Mouse (Mus musculus) limb, embryonic 14.5 days (tissue): ENCODE results near the gene Rmi2. TPM values are rescaled to one million over a fixed set of nuclear protein-coding genes. Genes with fewer than 3 reads are reported as not detected.
A peak's percentile ranks its signal among the peaks of the same experiment; 100 is the strongest.

Source experiments
- ATAC-seq: fragments of 200-750 bp; cut with Nextera tagmentation; 2 replicates; pipeline ENCODE4 v1.8.0; 2017; ENCODE audit warnings: low read depth, moderate number of reproducible peaks, moderate TSS enrichment; ENCODE audit not compliant: low FRiP score
- DNase-seq: peaks from one replicate; pipeline ENCODE4 v3.0.0-alpha.2; 2015; ENCODE audit warnings: low spot score
- H3K27ac ChIP-seq: fragments of 300-500 bp; sonication (generic); replicated peaks from 2 replicates; pipeline ENCODE4 v1.5.1; 2014; ENCODE audit warnings: low read depth, mild to moderate bottlenecking, low read length, moderate library complexity, mixed read lengths
- H3K27me3 ChIP-seq: fragments of 300-500 bp; sonication (generic); 2 replicates; pipeline ENCODE4 v1.6.1; 2014; ENCODE audit warnings: low read length, mixed read lengths; ENCODE audit not compliant: control insufficient read depth, insufficient read depth
- H3K36me3 ChIP-seq: fragments of 300-500 bp; sonication (generic); 2 replicates; pipeline ENCODE4 v1.6.1; 2014; ENCODE audit warnings: mild to moderate bottlenecking, low read length, moderate library complexity, mixed read lengths; ENCODE audit not compliant: control insufficient read depth, insufficient read depth
- H3K4me1 ChIP-seq: fragments of 300-500 bp; sonication (generic); 2 replicates; pipeline ENCODE4 v1.6.1; 2014; ENCODE audit warnings: antibody characterized with exemption, low read length, mixed read lengths; ENCODE audit not compliant: control insufficient read depth, insufficient read depth
- H3K4me2 ChIP-seq: fragments of 300-500 bp; sonication (generic); replicated peaks from 2 replicates; pipeline ENCODE4 v1.6.1; 2014; ENCODE audit warnings: low read depth, mild to moderate bottlenecking, low read length, moderate library complexity; ENCODE audit not compliant: severe bottlenecking
- H3K4me3 ChIP-seq: fragments of 300-500 bp; sonication (generic); replicated peaks from 2 replicates; pipeline ENCODE4 v1.5.1; 2014; ENCODE audit warnings: low read length
- H3K9ac ChIP-seq: fragments of 300-500 bp; sonication (generic); 2 replicates; pipeline ENCODE4 v1.6.1; 2014; ENCODE audit warnings: mild to moderate bottlenecking, low read depth, low read length, moderate library complexity; ENCODE audit not compliant: severe bottlenecking
- H3K9me3 ChIP-seq: fragments of 300-500 bp; sonication (generic); 2 replicates; pipeline ENCODE4 v1.6.1; 2016; ENCODE audit warnings: low read length; ENCODE audit not compliant: control insufficient read depth
- POLR2A ChIP-seq: fragments of 200-500 bp; IDR thresholded peaks from 2 replicates; pipeline ENCODE4 v1.8.0; 2012; ENCODE audit warnings: inconsistent platforms, mild to moderate bottlenecking, moderate library complexity, borderline replicate concordance; ENCODE audit not compliant: insufficient read depth, insufficient read length; ENCODE audit errors: extremely low read depth
- WGBS: fragments of 180-500 bp; shearing (Covaris S2); extraction: QIAGEN DNeasy Blood & Tissue Kit; methylation state at CpG from one replicate; pipeline ENCODE4 v1.1.7; 2014; 5-methylcytosine and 5-hydroxymethylcytosine counted together
- polyA plus RNA-seq, 2 experiments: library from polyadenylated mRNA; depleted of rRNA in 1 of 2; stranded (reverse) in 1 of 2; unstranded in 1 of 2; fragments of >200 nt; fragmentation: Nextera tagmentation in 1 of 2; extraction: Ambion mirVana in 1 of 2; gene quantifications; 2 replicates each; pipeline versions ENCODE4 v1.2.1 to v1.2.3; 2012 to 2014

The Rmi2 gene
- polyA plus RNA-seq, 2 experiments: 3.4 to 7.3 TPM

GRCm38 (mm10) chr16:10878227-10878626 lies 43.4 kb downstream of the Rmi2 start:
- Histone ChIP-seq H3K27ac (no peak overlapping the region), H3K4me2 (no peak overlapping the region), H3K4me3 (no peak overlapping the region), H3K4me1 (peaks cover 7% of the 10 kb centered on the region; the same call in 1 of the 2 replicates), H3K9me3 (no peaks in the 10 kb centered on the region), H3K36me3 (no peaks in the 10 kb centered on the region), H3K9ac (no peak overlapping the region), H3K27me3 (no peaks in the 10 kb centered on the region)
- DNase-seq: no peak
- WGBS: 82% methylated on average over 3 of the region's 3 CpGs
- no peak for ATAC-seq
- no peak for TF ChIP-seq POLR2A

- H3K9ac ChIP-seq: no peak overlapping the region
- no peak overlapping the region for H3K27ac ChIP-seq
- no peaks in the 10 kb centered on the region for H3K36me3 ChIP-seq
- DNase-seq: peak; percentile 67
- H3K9me3 ChIP-seq: no peaks in the 10 kb centered on the region
- TF ChIP-seq POLR2A: no peak
- no peak for ATAC-seq
- H3K4me1 ChIP-seq: peaks cover 7% of the 10 kb centered on the region; the same call in 1 of the 2 replicates
- no peak overlapping the region for H3K4me2 ChIP-seq
- no peak overlapping the region for H3K4me3 ChIP-seq
- whole genome bisulfite sequencing: 100% methylated on average over 1 of the region's 1 CpGs
- no peaks in the 10 kb centered on the region for H3K27me3 ChIP-seq
Measured at GRCm38 (mm10) chr16:10879467-10879866, 44.6 kb downstream of the Rmi2 start.

DNA sequence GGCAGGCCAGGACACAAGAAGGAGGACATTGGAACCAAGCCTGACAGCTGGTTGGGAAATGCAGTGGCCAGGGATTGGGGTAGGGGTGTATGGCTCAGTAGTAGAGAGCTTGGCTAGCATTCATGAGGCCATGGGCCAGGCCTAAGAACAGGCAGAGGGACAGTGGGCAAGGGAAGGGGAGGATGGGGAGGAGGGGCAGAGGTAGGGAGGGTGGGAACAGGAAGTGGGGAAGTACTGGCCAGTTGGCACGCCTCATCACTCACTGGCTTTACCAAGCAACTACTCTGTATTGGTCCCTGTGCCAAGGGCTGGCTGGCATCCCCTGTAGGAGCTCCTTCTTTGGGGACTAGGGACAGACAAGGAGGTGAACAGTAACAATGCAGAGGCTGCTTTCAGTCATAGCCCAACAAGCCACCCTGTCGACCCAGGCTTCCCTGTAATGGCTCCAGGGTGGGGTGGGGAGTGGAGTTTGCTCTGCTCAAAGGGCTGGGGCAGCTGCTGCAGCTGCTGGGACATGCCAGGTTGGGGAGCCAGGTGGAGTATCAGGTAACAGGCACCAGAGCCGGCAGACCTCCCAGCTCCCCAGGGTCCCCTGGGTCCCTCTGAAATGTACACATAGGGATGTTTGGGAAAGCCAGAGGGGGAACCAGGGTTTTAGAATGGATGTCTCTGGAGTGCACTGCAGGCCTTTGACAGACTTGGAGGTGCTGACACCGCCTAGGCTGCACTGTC lies 46.5 kb downstream of the Rmi2 start:
- no peak for TF ChIP-seq POLR2A
- H3K9me3 ChIP-seq: no peaks in the 10 kb centered on the region
- no peak for DNase-seq
- H3K9ac ChIP-seq: no peak overlapping the region
- H3K4me1 ChIP-seq: peaks cover 7% of the 10 kb centered on the region; the same call in 1 of the 2 replicates
- H3K27ac ChIP-seq: no peak overlapping the region
- no peaks in the 10 kb centered on the region for H3K27me3 ChIP-seq
- no peaks in the 10 kb centered on the region for H3K36me3 ChIP-seq
- H3K4me2 ChIP-seq: no peak overlapping the region
- H3K4me3 ChIP-seq: no peak overlapping the region
- ATAC-seq: no peak
- 27% methylated on average over 4 of the region's 4 CpGs for WGBS

DNA sequence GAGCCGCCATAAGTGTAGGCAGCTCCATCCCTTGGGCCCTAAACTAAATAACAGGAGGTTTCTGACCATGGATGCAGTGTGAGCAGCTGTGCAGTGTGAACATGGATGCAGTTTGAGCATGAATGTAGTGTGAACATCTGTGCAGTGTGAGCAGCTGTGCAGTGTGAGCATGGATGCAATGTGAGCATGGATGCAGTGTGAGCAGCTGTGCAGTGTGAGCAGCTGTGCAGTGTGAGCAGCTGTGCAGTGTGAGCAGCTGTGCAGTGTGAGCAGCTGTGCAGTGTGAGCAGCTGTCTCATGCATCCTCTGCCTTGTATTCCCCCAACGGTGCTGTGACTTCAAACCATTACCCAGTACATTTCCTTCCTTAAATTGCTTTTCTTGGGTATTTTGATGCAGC lies 52.6 kb downstream of the Rmi2 start:
- WGBS: 85% methylated on average over 2 of the region's 2 CpGs
- no peak overlapping the region for H3K27ac ChIP-seq
- H3K4me2 ChIP-seq: no peak overlapping the region
- H3K27me3 ChIP-seq: no peaks in the 10 kb centered on the region
- TF ChIP-seq POLR2A: no peak
- H3K36me3 ChIP-seq: no peaks in the 10 kb centered on the region
- no peaks in the 10 kb centered on the region for H3K4me1 ChIP-seq
- H3K9me3 ChIP-seq: no peaks in the 10 kb centered on the region
- ATAC-seq (no peak), DNase-seq (no peak)
- H3K9ac ChIP-seq: no peak overlapping the region
- H3K4me3 ChIP-seq: no peak overlapping the region

DNA sequence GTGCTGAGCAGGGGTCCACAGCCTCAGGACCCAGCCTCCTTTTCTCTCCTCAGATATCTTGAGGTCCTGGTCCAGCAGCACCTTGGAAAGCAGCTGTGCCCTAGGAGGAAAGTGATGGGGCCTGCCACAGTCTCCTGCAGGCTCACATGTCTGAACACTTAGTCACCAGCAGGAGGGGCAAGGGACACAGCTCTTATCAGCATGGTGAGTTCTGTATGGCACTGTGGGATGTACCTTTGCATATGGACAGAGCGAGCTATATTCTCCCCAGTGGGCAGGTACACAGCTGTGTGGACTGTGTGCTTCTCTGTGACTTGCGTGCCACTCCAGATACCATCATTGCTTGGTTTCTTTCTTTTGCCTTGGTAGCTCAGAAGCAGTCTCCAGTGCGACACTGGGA lies 55.5 kb downstream of the Rmi2 start:
- no peak overlapping the region for H3K4me3 ChIP-seq
- no peak overlapping the region for H3K27ac ChIP-seq
- peaks cover 4% of the 10 kb centered on the region for H3K4me1 ChIP-seq
- WGBS: 84% methylated on average over 3 of the region's 3 CpGs
- no peaks in the 10 kb centered on the region for H3K27me3 ChIP-seq
- ATAC-seq (peak; percentile 64; the same call in 1 of the 2 replicates), DNase-seq (no peak)
- no peak overlapping the region for H3K4me2 ChIP-seq
- no peaks in the 10 kb centered on the region for H3K9me3 ChIP-seq
- no peaks in the 10 kb centered on the region for H3K36me3 ChIP-seq
- TF ChIP-seq POLR2A: no peak
- H3K9ac ChIP-seq: no peak overlapping the region
